Comparison of ENCODE assay signal across 8 mouse cellular contexts in the genomic region with DNA sequence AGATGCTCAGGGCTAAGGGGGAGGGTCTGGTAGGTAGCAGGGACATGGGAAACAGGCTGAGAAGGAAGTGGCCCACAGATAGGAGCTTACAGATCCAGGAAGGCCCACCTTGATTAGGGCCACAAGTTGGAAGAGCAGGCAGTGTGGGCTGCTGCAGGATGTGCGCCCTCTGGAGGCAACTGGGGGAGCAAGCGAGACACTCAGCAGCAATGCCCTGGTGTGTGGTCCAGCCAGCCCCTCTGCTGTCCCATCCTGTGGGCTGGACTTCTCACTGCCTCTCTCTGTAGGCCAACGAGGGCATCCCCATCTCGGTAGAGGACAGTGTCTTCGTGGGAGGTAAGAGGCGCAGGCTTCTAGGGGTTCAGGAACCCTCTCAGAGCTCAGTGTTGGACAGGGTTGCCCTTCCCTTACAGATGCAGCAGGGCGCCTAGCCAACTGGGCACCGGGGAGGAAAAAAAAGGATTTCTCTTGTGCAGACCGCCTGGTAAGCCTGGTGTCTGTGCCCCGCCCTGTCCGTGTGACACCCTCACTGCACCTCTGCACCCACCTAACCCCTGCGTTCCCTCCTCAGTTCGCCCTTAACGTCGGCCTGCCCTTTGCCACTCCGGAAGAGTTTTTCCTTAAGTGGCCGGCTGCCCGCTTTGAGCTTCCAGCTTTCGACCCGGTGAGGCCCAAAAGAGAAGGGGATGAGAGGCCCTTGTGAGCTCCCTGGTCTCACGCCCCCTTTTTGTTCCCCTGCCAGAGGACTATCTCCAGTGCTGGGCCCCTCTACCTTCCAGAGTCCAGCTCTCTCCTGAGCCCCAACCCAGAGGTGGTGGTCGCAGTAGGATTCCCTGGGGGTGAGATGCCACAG. TPM values are rescaled to one million over a fixed set of nuclear protein-coding genes. Genes with fewer than 3 reads are reported as not detected.
DNase-seq lines count a peak whose midpoint lies in the region; ATAC-seq and TF ChIP-seq lines count a peak whose summit lies in the region.

No protein-coding gene starts in this region.

- 55% methylated on average over 22 of the region's 22 CpGs for WGBS in heart, embryonic 15.5 days

- no peak for TF ChIP-seq POLR2A in cortical plate, adult 2 months (IDR thresholded peaks at IDR 0.05; ENCODE audit: extremely low read depth, insufficient read depth, low read length)

- no peak overlapping the region for H3K9ac ChIP-seq in heart, embryonic 15.5 days

- no peaks in the 10 kb centered on the region for H3K27me3 ChIP-seq in G1E (ENCODE audit: insufficient read depth, low read length)
- no peaks in the 10 kb centered on the region for H3K27me3 ChIP-seq in heart, embryonic 15.5 days

- TF ChIP-seq CTCF in G1E (IDR thresholded peaks at IDR 0.05; ENCODE audit: low read depth, low read length): peak; percentile 95
- peak; percentile 76 for TF ChIP-seq CTCF in cortical plate, adult 2 months (IDR thresholded peaks at IDR 0.05; ENCODE audit: extremely low read depth, insufficient read depth, low read length)

- peaks cover 80% of the 10 kb centered on the region for H3K4me1 ChIP-seq in G1E (ENCODE audit: insufficient read depth, low read depth, low read length)
- H3K4me1 ChIP-seq in cortical plate, adult 2 months (ENCODE audit: control insufficient read depth, insufficient read depth, low read length): no peaks in the 10 kb centered on the region
- peaks cover 66% of the 10 kb centered on the region for H3K4me1 ChIP-seq in heart, embryonic 15.5 days (replicated peaks)

- peaks cover 4% of the 10 kb centered on the region; the same call in 1 of the 2 replicates for H3K9me3 ChIP-seq in G1E (replicated peaks)
- H3K9me3 ChIP-seq in heart, embryonic 15.5 days (replicated peaks): no peaks in the 10 kb centered on the region

- H3K36me3 ChIP-seq in G1E (replicated peaks): peaks cover 77% of the 10 kb centered on the region
- H3K36me3 ChIP-seq in heart, embryonic 15.5 days: peaks cover 35% of the 10 kb centered on the region

- no peak overlapping the region for H3K27ac ChIP-seq in cortical plate, adult 2 months (ENCODE audit: insufficient read depth, low read length)
- H3K27ac ChIP-seq in heart, embryonic 15.5 days: peak overlapping the region; percentile 13; the same call in 1 of the 2 replicates

- no peak overlapping the region for H3K4me3 ChIP-seq in G1E (ENCODE audit: low read depth, low read length)
- H3K4me3 ChIP-seq in cortical plate, adult 2 months (ENCODE audit: insufficient read depth, low read length): no peak overlapping the region
- no peak overlapping the region for H3K4me3 ChIP-seq in heart, embryonic 15.5 days

- DNase-seq in cerebellum, adult 11 months: peak; percentile 65
- peak; percentile 61 for DNase-seq in G1E (ENCODE audit: low spot score)
- DNase-seq in kidney, postnatal 36 days: peak; percentile 54 to 87
- DNase-seq in right cerebral cortex, postnatal 4 days: peak; percentile 83

- no peak overlapping the region for H3K4me2 ChIP-seq in heart, embryonic 15.5 days

- ATAC-seq in cerebellum, adult (ENCODE audit: insufficient number of reproducible peaks, low FRiP score, low TSS enrichment): no peak
- 0 out of 2 replicates have a peak, but pooled peaks have one; percentile 16 for ATAC-seq in G1E (ENCODE audit: extremely low read depth, insufficient number of reproducible peaks, low FRiP score, poor library complexity, severe bottlenecking)
- ATAC-seq in heart, embryonic 15.5 days (replicated peaks; ENCODE audit: insufficient number of reproducible peaks, insufficient read depth, low FRiP score, low read depth): no peak; the same call in 1 of the 2 replicates
- ATAC-seq in megakaryocyte progenitor cell, adult 5-6 weeks (replicated peaks; ENCODE audit: poor library complexity): peak; percentile 50

RNA-seq across cellular contexts. Expression of a gene that starts 3.9 kb away (rescaled TPM):
- total RNA-seq in G1E (2014; fragmentation: Nextera tagmentation) (20.5 and 35.8 TPM in 2 replicates), G1E (2017) (28.2 and 36.2 TPM in 2 replicates)
- 33.0 and 35.9 TPM in 2 replicates for polyA plus RNA-seq in G1E (2012)
- polyA plus RNA-seq in cortical plate, adult 2 months (2012; rRNA removed): 35.6 and 40.8 TPM in 2 replicates
- polyA plus RNA-seq in heart, embryonic 15.5 days (2015; fragmentation: Nextera tagmentation; extraction: Ambion mirVana): 22.4 and 28.7 TPM in 2 replicates
- 43.4 and 49.9 TPM in 2 replicates for total RNA-seq in megakaryocyte progenitor cell, adult 5-6 weeks (2015)
- total RNA-seq in megakaryocyte progenitor cell, adult 5-6 weeks (2017): 60.7 and 69.8 TPM in 2 replicates

RNA-seq across cellular contexts. Expression of a gene that starts 8.8 kb away (rescaled TPM):
- total RNA-seq in G1E (2014; fragmentation: Nextera tagmentation) (65.9 and 75.4 TPM in 2 replicates), G1E (2017) (27.2 and 33.2 TPM in 2 replicates)
- polyA plus RNA-seq in G1E (2012): 145 and 150 TPM in 2 replicates
- 359 and 377 TPM in 2 replicates for polyA plus RNA-seq in cortical plate, adult 2 months (2012; rRNA removed)
- polyA plus RNA-seq in heart, embryonic 15.5 days (2015; fragmentation: Nextera tagmentation; extraction: Ambion mirVana): 206 and 273 TPM in 2 replicates
- 55.3 and 63.9 TPM in 2 replicates for total RNA-seq in megakaryocyte progenitor cell, adult 5-6 weeks (2015)
- 25.5 and 41.5 TPM in 2 replicates for total RNA-seq in megakaryocyte progenitor cell, adult 5-6 weeks (2017)

RNA-seq across cellular contexts. Expression of a gene that starts 11.9 kb away (rescaled TPM):
- total RNA-seq in G1E (2014; fragmentation: Nextera tagmentation): 32.3 and 33.5 TPM in 2 replicates
- 25.7 and 33.5 TPM in 2 replicates for total RNA-seq in G1E (2017)
- 65.4 and 75.7 TPM in 2 replicates for polyA plus RNA-seq in G1E (2012)
- 95.0 and 99.8 TPM in 2 replicates for polyA plus RNA-seq in cortical plate, adult 2 months (2012; rRNA removed)
- 53.2 and 63.4 TPM in 2 replicates for polyA plus RNA-seq in heart, embryonic 15.5 days (2015; fragmentation: Nextera tagmentation; extraction: Ambion mirVana)
- total RNA-seq in megakaryocyte progenitor cell, adult 5-6 weeks (2015): 15.2 and 19.2 TPM in 2 replicates
- 13.6 and 13.8 TPM in 2 replicates for total RNA-seq in megakaryocyte progenitor cell, adult 5-6 weeks (2017)

RNA-seq across cellular contexts. Expression of a gene that starts 12.0 kb away (rescaled TPM):
- total RNA-seq in G1E (2014; fragmentation: Nextera tagmentation) (13.3 and 14.4 TPM in 2 replicates), G1E (2017) (23.7 and 32.5 TPM in 2 replicates)
- 290 and 566 TPM in 2 replicates for polyA plus RNA-seq in G1E (2012)
- 97.5 and 101 TPM in 2 replicates for polyA plus RNA-seq in cortical plate, adult 2 months (2012; rRNA removed)
- polyA plus RNA-seq in heart, embryonic 15.5 days (2015; fragmentation: Nextera tagmentation; extraction: Ambion mirVana): 91.7 and 97.8 TPM in 2 replicates
- total RNA-seq in megakaryocyte progenitor cell, adult 5-6 weeks (2015): 8.0 and 10.4 TPM in 2 replicates
- 23.9 and 24.9 TPM in 2 replicates for total RNA-seq in megakaryocyte progenitor cell, adult 5-6 weeks (2017)

RNA-seq across cellular contexts. Expression of a gene that starts 31.7 kb away (rescaled TPM):
- total RNA-seq in G1E (2014; fragmentation: Nextera tagmentation): 77.5 and 96.6 TPM in 2 replicates
- total RNA-seq in G1E (2017): 14.0 and 16.5 TPM in 2 replicates
- polyA plus RNA-seq in G1E (2012): 367 and 482 TPM in 2 replicates
- polyA plus RNA-seq in cortical plate, adult 2 months (2012; rRNA removed): 121 and 129 TPM in 2 replicates
- 72.9 and 93.9 TPM in 2 replicates for polyA plus RNA-seq in heart, embryonic 15.5 days (2015; fragmentation: Nextera tagmentation; extraction: Ambion mirVana)
- total RNA-seq in megakaryocyte progenitor cell, adult 5-6 weeks (2015): 26.0 and 36.8 TPM in 2 replicates
- 11.4 and 14.5 TPM in 2 replicates for total RNA-seq in megakaryocyte progenitor cell, adult 5-6 weeks (2017)

Comparison
In these comparisons a context has a peak if more than half of its experiments do, and no peak if none do; other contexts are left out.
1. ATAC-seq: peak in G1E (single experiment) and megakaryocyte progenitor cell, adult 5-6 weeks (single experiment); none in cerebellum, adult (single experiment) and heart, embryonic 15.5 days (single experiment).
2. Peak in every context shown above with its lines, with median percentiles within 50 percentile points of each other: DNase-seq.